Mouse (Mus musculus): ENCODE measurements around the gene Cdh8.
"Not testable (repeated sequence)": the region's sequence is repeated elsewhere in the genome, so short reads cannot be mapped to it uniquely, and the experiment has no call there.

Gene Cdh8

GRCm38 (mm10) chr8:99280375-99280774 is 135.9 kb downstream of the Cdh8 start:
- DNase-seq: no peak

GRCm38 (mm10) chr8:99267133-99267532 is 149.1 kb downstream of the Cdh8 start:
- DNase-seq: no peak

GRCm38 (mm10) chr8:99234372-99234771 is 181.9 kb downstream of the Cdh8 start:
- DNase-seq: no peak

GRCm38 (mm10) chr8:99223697-99224096 is 192.6 kb downstream of the Cdh8 start:
- no peak for DNase-seq

- no peak for DNase-seq
These were observed 211.1 kb downstream of the Cdh8 start for GRCm38 (mm10) chr8:99205194-99205593.

GRCm38 (mm10) chr8:99190643-99191042 is 225.6 kb downstream of the Cdh8 start:
- DNase-seq: no peak

GRCm38 (mm10) chr8:99186879-99187278 is 229.4 kb downstream of the Cdh8 start:
- DNase-seq: no peak

GRCm38 (mm10) chr8:99184186-99184585 is 232.1 kb downstream of the Cdh8 start:
- no peak for DNase-seq

- no peak for DNase-seq
These were observed 249.3 kb downstream of the Cdh8 start for GRCm38 (mm10) chr8:99166966-99167365.

GRCm38 (mm10) chr8:99161633-99162032 is 254.6 kb downstream of the Cdh8 start:
- DNase-seq: no peak

GRCm38 (mm10) chr8:99145436-99145835 is 270.8 kb downstream of the Cdh8 start:
- DNase-seq: no peak

- DNase-seq: not testable (repeated sequence)
These were observed 271.5 kb downstream of the Cdh8 start for GRCm38 (mm10) chr8:99144761-99145160.

- DNase-seq: no peak
These were observed 317.8 kb downstream of the Cdh8 start for GRCm38 (mm10) chr8:99098453-99098852.

- DNase-seq: no peak
These were observed 364.9 kb downstream of the Cdh8 start for GRCm38 (mm10) chr8:99051344-99051743.

GRCm38 (mm10) chr8:99048664-99049363 is 367.5 kb downstream of the Cdh8 start:
- DNase-seq: no peak

- no peak for DNase-seq
These were observed 375.8 kb downstream of the Cdh8 start for GRCm38 (mm10) chr8:99040423-99040822.

- no peak for DNase-seq
These were observed 385.2 kb downstream of the Cdh8 start for GRCm38 (mm10) chr8:99031060-99031459.

All from kidney, postnatal 4 days (tissue).